Mouse (Mus musculus) liver, embryonic 12.5 days (tissue): ENCODE results near the gene Spred2. TPM values are rescaled to one million over a fixed set of nuclear protein-coding genes. Genes with fewer than 3 reads are reported as not detected.

Experiments
- ATAC-seq: fragments of 200-750 bp; cut with Nextera tagmentation; 2 replicates; pipeline ENCODE4 v1.8.0; 2017; ENCODE audit warnings: moderate number of reproducible peaks, mild to moderate bottlenecking, moderate library complexity
- H3K27ac ChIP-seq: fragments of 300-500 bp; sonication (generic); 2 replicates; pipeline ENCODE4 v1.5.1; 2016; ENCODE audit warnings: mild to moderate bottlenecking
- H3K27me3 ChIP-seq: fragments of 300-500 bp; sonication (generic); replicated peaks from 2 replicates; pipeline ENCODE4 v1.6.1; 2016; ENCODE audit warnings: mild to moderate bottlenecking, moderate library complexity
- H3K36me3 ChIP-seq: fragments of 300-500 bp; sonication (generic); 2 replicates; pipeline ENCODE4 v1.6.1; 2016; ENCODE audit warnings: mild to moderate bottlenecking, moderate library complexity
- H3K4me1 ChIP-seq: fragments of 300-500 bp; sonication (generic); 2 replicates; pipeline ENCODE4 v1.6.1; 2016
- H3K4me2 ChIP-seq: fragments of 300-500 bp; sonication (generic); 2 replicates; pipeline ENCODE4 v1.6.1; 2016; ENCODE audit warnings: mild to moderate bottlenecking, moderate library complexity
- H3K4me3 ChIP-seq: fragments of 300-500 bp; sonication (generic); 2 replicates; pipeline ENCODE4 v1.5.1; 2016; ENCODE audit warnings: mild to moderate bottlenecking, moderate library complexity
- H3K9ac ChIP-seq: fragments of 300-500 bp; sonication (generic); 2 replicates; pipeline ENCODE4 v1.6.1; 2016; ENCODE audit warnings: mild to moderate bottlenecking, moderate library complexity
- H3K9me3 ChIP-seq: fragments of 300-500 bp; sonication (generic); replicated peaks from 2 replicates; pipeline ENCODE4 v1.6.1; 2016; ENCODE audit warnings: mild to moderate bottlenecking, moderate library complexity
- WGBS: fragments of 180-500 bp; shearing (Covaris S2); methylation state at CpG from one replicate; pipeline ENCODE4 v1.1.7; 2016; ENCODE audit not compliant: insufficient replicate concordance; 5-methylcytosine and 5-hydroxymethylcytosine counted together
- polyA plus RNA-seq: library from polyadenylated mRNA; unstranded; fragments of >200 nt; fragmentation: Nextera tagmentation; extraction: Ambion mirVana; gene quantifications from 2 replicates; pipeline ENCODE4 v1.2.1, GENCODE M21; 2016

Gene Spred2
- polyA plus RNA-seq, 1 experiment from 2014 or later, result 3.6 TPM

- Histone ChIP-seq H3K27me3 (no peaks in the 10 kb centered on the region), H3K27ac (peak overlapping the region; percentile 78), H3K4me1 (peaks cover 92% of the 10 kb centered on the region), H3K9ac (peak overlapping the region; percentile 42; the same call in 1 of the 2 replicates), H3K4me3 (no peak overlapping the region), H3K36me3 (no peaks in the 10 kb centered on the region), H3K4me2 (peak overlapping the region; percentile 53), H3K9me3 (no peaks in the 10 kb centered on the region)
- 18% methylated on average over 17 of the region's 17 CpGs for WGBS
- ATAC-seq, result peak; percentile 38
These were observed 62.9 kb downstream of the Spred2 start for GRCm38 (mm10) chr11:19986871-19987755.

GRCm38 (mm10) chr11:19987756-19988091, 63.5 kb downstream of the Spred2 start:
- no peak for ATAC-seq
- no peak overlapping the region for H3K4me3 ChIP-seq
- 37% methylated on average over 9 of the region's 9 CpGs for WGBS
- no peaks in the 10 kb centered on the region for H3K36me3 ChIP-seq
- H3K4me2 ChIP-seq, result peak overlapping the region; percentile 53
- H3K27me3 ChIP-seq, result no peaks in the 10 kb centered on the region
- H3K9ac ChIP-seq, result no peak overlapping the region
- peaks cover 92% of the 10 kb centered on the region for H3K4me1 ChIP-seq
- H3K9me3 ChIP-seq, result no peaks in the 10 kb centered on the region
- H3K27ac ChIP-seq, result peak overlapping the region; percentile 78; the same call in 1 of the 2 replicates

- Histone ChIP-seq H3K27ac (0 out of 2 replicates have a peak overlapping the region, but pooled peaks have one; percentile 49), H3K4me2 (no peak overlapping the region)
These were observed 64.0 kb downstream of the Spred2 start for GRCm38 (mm10) chr11:19988224-19988623.

GRCm38 (mm10) chr11:19988631-19989030, 64.5 kb downstream of the Spred2 start:
- Histone ChIP-seq H3K9me3 (no peaks in the 10 kb centered on the region), H3K4me1 (peaks cover 94% of the 10 kb centered on the region), H3K36me3 (no peaks in the 10 kb centered on the region), H3K27me3 (no peaks in the 10 kb centered on the region), H3K9ac (no peak overlapping the region), H3K4me3 (no peak overlapping the region), H3K4me2 (peak overlapping the region; percentile 6; the same call in 1 of the 2 replicates), H3K27ac (peak overlapping the region; percentile 41; the same call in 1 of the 2 replicates)
- no peak for ATAC-seq
- 55% methylated on average over 6 of the region's 6 CpGs for WGBS

More at GRCm38 (mm10) chr11:19988224-19988623, 64.0 kb downstream of the Spred2 start:
- Histone ChIP-seq H3K9me3 (no peaks in the 10 kb centered on the region), H3K4me1 (peaks cover 92% of the 10 kb centered on the region), H3K9ac (no peak overlapping the region), H3K36me3 (no peaks in the 10 kb centered on the region), H3K4me3 (no peak overlapping the region), H3K27me3 (no peaks in the 10 kb centered on the region)
- 49% methylated on average over 5 of the region's 5 CpGs for WGBS
- no peak for ATAC-seq

- Histone ChIP-seq H3K9ac (no peak overlapping the region), H3K36me3 (no peaks in the 10 kb centered on the region), H3K4me3 (no peak overlapping the region), H3K27me3 (no peaks in the 10 kb centered on the region), H3K4me2 (peak overlapping the region; percentile 6; the same call in 1 of the 2 replicates), H3K4me1 (peaks cover 97% of the 10 kb centered on the region), H3K9me3 (no peaks in the 10 kb centered on the region), H3K27ac (peak overlapping the region; percentile 41; the same call in 1 of the 2 replicates)
- 55% methylated on average over 13 of the region's 13 CpGs for WGBS
- no peak for ATAC-seq
These were observed 65.2 kb downstream of the Spred2 start for GRCm38 (mm10) chr11:19989141-19989910.

- Histone ChIP-seq H3K4me2 (no peak overlapping the region), H3K9ac (no peak overlapping the region)
- 71% methylated on average over 2 of the region's 2 CpGs for WGBS
These were observed 66.6 kb downstream of the Spred2 start for GRCm38 (mm10) chr11:19990731-19991130.

GRCm38 (mm10) chr11:19991303-19991976, 67.3 kb downstream of the Spred2 start:
- Histone ChIP-seq H3K36me3 (no peaks in the 10 kb centered on the region), H3K27ac (peak overlapping the region; percentile 38; the same call in 1 of the 2 replicates), H3K4me1 (peaks cover 95% of the 10 kb centered on the region), H3K27me3 (no peaks in the 10 kb centered on the region), H3K4me2 (no peak overlapping the region), H3K9me3 (no peaks in the 10 kb centered on the region), H3K4me3 (no peak overlapping the region), H3K9ac (no peak overlapping the region)
- no peak for ATAC-seq
- WGBS, result 63% methylated on average over 12 of the region's 12 CpGs

More at GRCm38 (mm10) chr11:19990731-19991130, 66.6 kb downstream of the Spred2 start:
- Histone ChIP-seq H3K27ac (0 out of 2 replicates have a peak overlapping the region, but pooled peaks have one; percentile 32), H3K4me1 (peaks cover 97% of the 10 kb centered on the region), H3K27me3 (no peaks in the 10 kb centered on the region), H3K36me3 (no peaks in the 10 kb centered on the region), H3K4me3 (no peak overlapping the region), H3K9me3 (no peaks in the 10 kb centered on the region)
- ATAC-seq, result no peak

GRCm38 (mm10) chr11:19992341-19993281, 68.4 kb downstream of the Spred2 start:
- ATAC-seq, result no peak
- H3K9ac ChIP-seq, result no peak overlapping the region; the same call in 1 of the 2 replicates

GRCm38 (mm10) chr11:19993753-19994152, 69.6 kb downstream of the Spred2 start:
- H3K36me3 ChIP-seq, result peaks cover 3% of the 10 kb centered on the region; the same call in 1 of the 2 replicates
- ATAC-seq, result peak; percentile 82
- H3K4me2 ChIP-seq, result peak overlapping the region; percentile 30; the same call in 1 of the 2 replicates
- H3K4me3 ChIP-seq, result no peak overlapping the region
- WGBS, result 5% methylated on average over 1 of the region's 1 CpGs
- H3K9me3 ChIP-seq, result no peaks in the 10 kb centered on the region
- no peaks in the 10 kb centered on the region for H3K27me3 ChIP-seq
- H3K9ac ChIP-seq, result peak overlapping the region; percentile 33; the same call in 1 of the 2 replicates
- H3K4me1 ChIP-seq, result peaks cover 90% of the 10 kb centered on the region
- H3K27ac ChIP-seq, result peak overlapping the region; percentile 79

More at GRCm38 (mm10) chr11:19992341-19993281, 68.4 kb downstream of the Spred2 start:
- peaks cover 91% of the 10 kb centered on the region for H3K4me1 ChIP-seq
- WGBS, result 41% methylated on average over 14 of the region's 15 CpGs
- H3K36me3 ChIP-seq, result no peaks in the 10 kb centered on the region
- peak overlapping the region; percentile 79 for H3K27ac ChIP-seq
- H3K27me3 ChIP-seq, result no peaks in the 10 kb centered on the region
- H3K4me3 ChIP-seq, result no peak overlapping the region
- peak overlapping the region; percentile 30 for H3K4me2 ChIP-seq
- no peaks in the 10 kb centered on the region for H3K9me3 ChIP-seq

- Histone ChIP-seq H3K9me3 (no peaks in the 10 kb centered on the region), H3K27me3 (no peaks in the 10 kb centered on the region), H3K36me3 (peaks cover 8% of the 10 kb centered on the region; the same call in 1 of the 2 replicates), H3K9ac (peak overlapping the region; percentile 33; the same call in 1 of the 2 replicates), H3K4me2 (no peak overlapping the region), H3K4me1 (peaks cover 86% of the 10 kb centered on the region), H3K27ac (peak overlapping the region; percentile 79), H3K4me3 (no peak overlapping the region)
- peak; percentile 38 for ATAC-seq
- WGBS, result 46% methylated on average over 7 of the region's 7 CpGs
These were observed 70.2 kb downstream of the Spred2 start for GRCm38 (mm10) chr11:19994262-19994790.
